In genomic region chr19:5818590-5818977, GRCm38 (mm10) we compare ENCODE assay signal across 9 mouse cellular contexts. TPM values are rescaled to one million over a fixed set of nuclear protein-coding genes. Genes with fewer than 3 reads are reported as not detected.
DNase-seq lines count a peak whose midpoint lies in the region; ATAC-seq and TF ChIP-seq lines count a peak whose summit lies in the region.
"Had no signal": no experiment of that assay in that cellular context is flagged by ENCODE, and none has a peak within 500 bp of the region (broad histone marks: within the 10 kb centered on the region; RNA-seq: fewer than 3 reads in every experiment).

No protein-coding gene starts in this region.

- TF ChIP-seq CTCF in midbrain, postnatal 0 days (IDR thresholded peaks at IDR 0.05) = no peak

- H3K4me2 ChIP-seq in heart, embryonic 14.5 days (ENCODE audit: low read length) = no peak overlapping the region; the same call in 1 of the 2 replicates
- no peak overlapping the region for H3K4me2 ChIP-seq in midbrain, postnatal 0 days (ENCODE audit: low read depth, low read length, poor library complexity, severe bottlenecking)
- no peak overlapping the region for H3K4me2 ChIP-seq in midbrain, embryonic 11.5 days
- no peak overlapping the region for H3K4me2 ChIP-seq in limb, embryonic 12.5 days

- 63% methylated on average over 6 of the region's 6 CpGs for WGBS in heart, embryonic 14.5 days
- 81% methylated on average over 6 of the region's 6 CpGs for WGBS in midbrain, postnatal 0 days
- WGBS in midbrain, embryonic 11.5 days = 77% methylated on average over 6 of the region's 6 CpGs
- WGBS in limb, embryonic 12.5 days = 77% methylated on average over 6 of the region's 6 CpGs

- H3K27ac ChIP-seq in heart, embryonic 14.5 days (replicated peaks in 1 of 2; ENCODE audit: control insufficient read depth in 1 of 2, insufficient read depth in 1 of 2, low read depth in 2 of 2, low read length in 2 of 2) = peak overlapping the region in 1 of 2 experiments; percentile 82; a peak in 2 of 4 replicates
- peak overlapping the region; percentile 86; the same call in 1 of the 2 replicates for H3K27ac ChIP-seq in midbrain, postnatal 0 days (ENCODE audit: low read depth, low read length)
- H3K27ac ChIP-seq in midbrain, embryonic 11.5 days (ENCODE audit: low read depth, low read length) = no peak overlapping the region
- H3K27ac ChIP-seq in limb, embryonic 12.5 days = 0 out of 2 replicates have a peak overlapping the region, but pooled peaks have one; percentile 1

- H3K4me1 ChIP-seq in heart, embryonic 14.5 days (ENCODE audit: control insufficient read depth in 2 of 2, insufficient read depth in 2 of 2, low read length in 2 of 2) = peaks cover 25 to 47% of the 10 kb centered on the region in 2 experiments
- H3K4me1 ChIP-seq in midbrain, postnatal 0 days (ENCODE audit: insufficient read depth, low read length) = no peaks in the 10 kb centered on the region
- peaks cover 15% of the 10 kb centered on the region for H3K4me1 ChIP-seq in midbrain, embryonic 11.5 days (ENCODE audit: control insufficient read depth, insufficient read depth, low read length)
- H3K4me1 ChIP-seq in limb, embryonic 12.5 days (replicated peaks) = peaks cover 36% of the 10 kb centered on the region

- DNase-seq in heart, postnatal 25 days (ENCODE audit: low spot score) = no peak
- no peak for DNase-seq in midbrain, postnatal 0 days (ENCODE audit: low spot score)
- DNase-seq in midbrain, embryonic 11.5 days (ENCODE audit: low spot score, missing footprints) = no peak
- no peak for DNase-seq in natural killer cell, adult 2 months (ENCODE audit: low spot score in 2 of 2)
- DNase-seq in spleen, adult 12 weeks (ENCODE audit: low spot score) = no peak
- DNase-seq in spleen, adult 18-20 months = no peak

- no peak overlapping the region for H3K4me3 ChIP-seq in heart, embryonic 14.5 days (ENCODE audit: control insufficient read depth in 1 of 2, insufficient read depth in 1 of 2, low read depth in 1 of 2, low read length in 2 of 2)
- no peak overlapping the region for H3K4me3 ChIP-seq in midbrain, postnatal 0 days (ENCODE audit: low read depth, low read length)
- no peak overlapping the region for H3K4me3 ChIP-seq in midbrain, embryonic 11.5 days (ENCODE audit: low read depth, low read length)
- no peak overlapping the region for H3K4me3 ChIP-seq in limb, embryonic 12.5 days (replicated peaks)

- no peaks in the 10 kb centered on the region for H3K9me3 ChIP-seq in heart, embryonic 14.5 days (ENCODE audit: control insufficient read depth, low read length)
- H3K9me3 ChIP-seq in midbrain, postnatal 0 days (ENCODE audit: low read length) = no peaks in the 10 kb centered on the region
- no peaks in the 10 kb centered on the region for H3K9me3 ChIP-seq in midbrain, embryonic 11.5 days (ENCODE audit: control insufficient read depth, low read length)
- no peaks in the 10 kb centered on the region for H3K9me3 ChIP-seq in limb, embryonic 12.5 days
- H3K9me3 ChIP-seq: lung, embryonic 15.5 days had no signal

- H3K9ac ChIP-seq in heart, embryonic 14.5 days (ENCODE audit: low read length) = 0 out of 2 replicates have a peak overlapping the region, but pooled peaks have one; percentile 71
- no peak overlapping the region for H3K9ac ChIP-seq in midbrain, postnatal 0 days (replicated peaks; ENCODE audit: low read length, poor library complexity, severe bottlenecking)
- no peak overlapping the region for H3K9ac ChIP-seq in midbrain, embryonic 11.5 days (ENCODE audit: low read length)
- H3K9ac ChIP-seq in limb, embryonic 12.5 days (replicated peaks) = no peak overlapping the region

- intact Hi-C loops in heart, postnatal 25 days (cut with DNase I) = loop anchor here (2.0 kb wide), 1 partner anchor 18 kb away; no protein-coding TSS in a partner anchor

- ATAC-seq in heart, embryonic 14.5 days (ENCODE audit: insufficient number of reproducible peaks, insufficient read depth, low FRiP score, low read depth) = no peak
- no peak for ATAC-seq in midbrain, postnatal 0 days (ENCODE audit: low FRiP score)
- ATAC-seq in midbrain, embryonic 11.5 days (ENCODE audit: low FRiP score) = no peak
- ATAC-seq in limb, embryonic 12.5 days (ENCODE audit: insufficient number of reproducible peaks, insufficient read depth, low FRiP score, low TSS enrichment, low read depth) = no peak

- H3K36me3 ChIP-seq in heart, embryonic 14.5 days (ENCODE audit: control insufficient read depth, insufficient read depth, low read length) = no peaks in the 10 kb centered on the region
- no peaks in the 10 kb centered on the region for H3K36me3 ChIP-seq in midbrain, postnatal 0 days (ENCODE audit: insufficient read depth, low read length)
- no peaks in the 10 kb centered on the region for H3K36me3 ChIP-seq in midbrain, embryonic 11.5 days (ENCODE audit: control insufficient read depth, insufficient read depth, low read length)
- no peaks in the 10 kb centered on the region for H3K36me3 ChIP-seq in limb, embryonic 12.5 days
- H3K36me3 ChIP-seq: lung, embryonic 15.5 days had no signal

- H3K27me3 ChIP-seq in heart, embryonic 14.5 days (ENCODE audit: control insufficient read depth, insufficient read depth, low read length) = no peaks in the 10 kb centered on the region
- H3K27me3 ChIP-seq in midbrain, postnatal 0 days (ENCODE audit: insufficient read depth, low read length) = no peaks in the 10 kb centered on the region
- H3K27me3 ChIP-seq in midbrain, embryonic 11.5 days (ENCODE audit: control insufficient read depth, insufficient read depth, low read length) = no peaks in the 10 kb centered on the region
- H3K27me3 ChIP-seq in limb, embryonic 12.5 days = no peaks in the 10 kb centered on the region
- H3K27me3 ChIP-seq: lung, embryonic 15.5 days had no signal

RNA-seq across cellular contexts. Expression of gene Scyl1, which starts 47.4 kb away (rescaled TPM):
- polyA plus RNA-seq in heart, embryonic 14.5 days (2014; fragmentation: Nextera tagmentation; extraction: Ambion mirVana) = 56.9 and 62.3 TPM in 2 replicates
- total RNA-seq in heart, postnatal 25 days (2021) = 10 to 100 TPM; 63.5 to 64.1 TPM
- total RNA-seq in midbrain, postnatal 0 days (2014; rRNA removed) = 95.2 and 108 TPM in 2 replicates
- 84.2 and 85.8 TPM in 2 replicates for polyA plus RNA-seq in midbrain, postnatal 0 days (2015; fragmentation: Nextera tagmentation; extraction: Ambion mirVana)
- 48.2 and 58.6 TPM in 2 replicates for polyA plus RNA-seq in midbrain, embryonic 11.5 days (2014; fragmentation: Nextera tagmentation; extraction: Ambion mirVana)
- 74.9 and 78.0 TPM in 2 replicates for polyA plus RNA-seq in limb, embryonic 12.5 days (2016; fragmentation: Nextera tagmentation; extraction: Ambion mirVana)

RNA-seq across cellular contexts. Expression of gene Frmd8, which starts 56.5 kb away (rescaled TPM):
- polyA plus RNA-seq in heart, embryonic 14.5 days (2014; fragmentation: Nextera tagmentation; extraction: Ambion mirVana) = 18.5 and 19.2 TPM in 2 replicates
- total RNA-seq in heart, postnatal 25 days (2021) = 10 to 100 TPM in 1 of 2 experiments, 1 to 10 TPM in 1; 8.9 to 11.1 TPM
- 11.2 and 19.1 TPM in 2 replicates for total RNA-seq in midbrain, postnatal 0 days (2014; rRNA removed)
- polyA plus RNA-seq in midbrain, postnatal 0 days (2015; fragmentation: Nextera tagmentation; extraction: Ambion mirVana) = 11.2 and 11.7 TPM in 2 replicates
- 11.5 and 14.0 TPM in 2 replicates for polyA plus RNA-seq in midbrain, embryonic 11.5 days (2014; fragmentation: Nextera tagmentation; extraction: Ambion mirVana)
- 37.2 and 41.4 TPM in 2 replicates for polyA plus RNA-seq in limb, embryonic 12.5 days (2016; fragmentation: Nextera tagmentation; extraction: Ambion mirVana)

RNA-seq across cellular contexts. Expression of gene Slc25a45, which starts 59.0 kb away (rescaled TPM):
- 1.7 and 2.8 TPM in 2 replicates for polyA plus RNA-seq in heart, embryonic 14.5 days (2014; fragmentation: Nextera tagmentation; extraction: Ambion mirVana)
- 1 to 10 TPM; 3.5 to 4.1 TPM for total RNA-seq in heart, postnatal 25 days (2021)
- total RNA-seq in midbrain, postnatal 0 days (2014; rRNA removed) = 3.7 and 4.8 TPM in 2 replicates
- 2.1 and 2.7 TPM in 2 replicates for polyA plus RNA-seq in midbrain, postnatal 0 days (2015; fragmentation: Nextera tagmentation; extraction: Ambion mirVana)
- 1.1 and 1.8 TPM in 2 replicates for polyA plus RNA-seq in midbrain, embryonic 11.5 days (2014; fragmentation: Nextera tagmentation; extraction: Ambion mirVana)
- polyA plus RNA-seq in limb, embryonic 12.5 days (2016; fragmentation: Nextera tagmentation; extraction: Ambion mirVana) = 1.2 and 2.1 TPM in 2 replicates
